Mouse (Mus musculus) mouse embryonic stem cell (cell line): ENCODE data around the gene Pde5a.

Experiments used
- in situ Hi-C, 2 experiments: fragments of 300-500 bp; cut with MboI; formaldehyde crosslinking; loops; 1 replicate in 1 of 2; 3 replicates in 1 of 2; pipeline ENCODE4 v1.14.3; 2019 to 2020; ENCODE audit warnings: low sequenced_read_pairs in 2 of 2, low pct_unique_long_range_greater_than_20kb in 1 of 2, mixed read lengths in 1 of 2; ENCODE audit not compliant: unreplicated experiment in 1 of 2

The Pde5a gene

DNA sequence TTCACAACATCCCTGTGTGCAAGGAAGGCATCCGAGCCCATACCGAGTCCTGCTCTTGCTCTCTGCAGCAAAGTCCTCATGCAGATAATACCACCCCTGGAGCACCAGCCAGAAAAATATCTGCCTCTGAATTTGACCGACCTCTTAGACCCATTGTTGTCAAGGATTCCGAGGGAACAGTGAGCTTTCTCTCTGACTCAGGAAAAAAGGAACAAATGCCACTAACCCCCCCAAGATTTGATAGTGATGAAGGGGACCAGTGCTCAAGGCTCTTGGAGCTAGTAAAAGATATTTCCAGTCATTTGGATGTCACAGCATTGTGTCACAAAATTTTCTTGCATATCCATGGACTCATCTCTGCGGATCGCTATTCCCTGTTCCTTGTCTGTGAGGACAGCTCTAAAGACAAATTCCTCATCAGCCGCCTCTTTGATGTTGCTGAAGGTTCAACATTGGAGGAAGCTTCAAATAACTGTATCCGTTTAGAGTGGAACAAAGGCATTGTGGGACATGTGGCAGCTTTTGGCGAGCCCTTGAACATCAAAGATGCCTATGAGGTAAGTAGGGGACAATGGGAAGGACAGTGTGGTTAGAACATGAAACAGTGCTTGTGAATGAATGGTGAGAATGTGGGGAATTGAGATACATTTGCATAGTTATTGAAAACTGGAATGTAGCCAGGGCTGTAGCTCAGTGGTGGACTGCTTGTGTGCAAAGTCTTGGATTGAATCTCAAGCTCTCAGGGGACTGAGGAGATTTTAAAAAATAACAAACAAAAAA, 19.4 kb downstream of the Pde5a start:
- in situ Hi-C loops = no loop called here

DNA sequence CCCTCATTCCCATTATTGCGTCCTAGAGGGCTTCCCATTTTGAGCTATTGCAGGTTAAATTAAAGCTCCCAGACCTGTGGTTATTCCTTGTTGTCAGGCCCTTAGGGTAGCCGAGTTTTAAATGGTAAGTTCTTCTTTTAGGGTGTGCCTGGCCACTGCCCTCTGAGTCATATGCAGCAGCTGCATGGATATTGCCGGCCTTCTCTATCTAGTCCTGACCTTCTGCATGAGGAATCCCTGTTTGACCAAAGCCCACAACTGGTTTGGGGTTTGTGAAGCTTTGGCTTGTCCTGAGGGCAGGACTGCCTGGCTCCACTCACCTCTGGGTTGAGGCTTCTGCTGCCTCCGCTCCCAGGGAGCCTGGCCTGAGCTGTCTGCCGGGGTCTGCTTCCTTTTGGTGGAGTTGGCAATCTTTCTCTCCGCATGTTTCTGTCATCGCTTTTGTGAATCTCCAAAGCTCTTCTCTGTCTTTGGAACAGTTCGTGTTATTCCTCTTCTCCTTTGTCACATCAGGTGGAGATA, 34.6 kb downstream of the Pde5a start:
- in situ Hi-C loops = no loop called here

DNA sequence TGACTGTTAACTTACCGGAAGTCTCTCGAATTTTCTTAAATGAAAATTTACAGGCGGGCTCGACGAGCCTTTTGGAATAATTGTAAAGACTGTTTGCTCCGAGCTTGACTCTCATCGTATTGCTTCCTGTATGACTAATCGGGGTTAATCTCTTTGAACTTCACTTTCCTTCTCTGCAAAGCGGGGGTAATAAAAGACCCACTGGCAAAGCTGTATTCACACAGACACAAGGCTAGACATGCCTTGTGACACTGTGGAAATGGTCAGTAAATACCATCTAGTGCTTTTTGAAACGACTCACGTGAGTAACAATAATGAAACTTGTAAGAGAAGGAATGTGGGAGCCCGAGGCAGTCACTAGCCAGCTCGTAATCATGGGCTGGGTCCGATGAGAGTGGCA, 35.0 kb downstream of the Pde5a start:
- in situ Hi-C loops = no loop called here

DNA sequence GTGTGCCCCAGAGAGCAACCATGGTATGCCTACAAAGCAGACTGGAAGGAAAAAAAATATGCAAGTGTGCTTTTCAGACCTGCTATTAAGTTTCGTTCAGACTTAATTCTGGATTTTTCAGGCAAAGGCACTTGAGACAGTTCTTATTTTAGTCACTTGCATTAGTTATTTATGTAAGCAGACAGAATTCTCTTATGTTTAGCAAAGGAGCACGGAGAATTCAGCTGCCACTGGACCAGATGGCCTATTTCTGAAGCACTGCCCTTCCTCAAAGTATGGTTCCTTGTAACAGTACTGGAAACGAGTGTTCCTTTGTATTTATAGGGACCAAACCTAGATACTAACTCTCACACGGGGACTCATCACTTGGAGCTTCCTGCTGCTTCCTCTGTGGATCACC, 38.2 kb downstream of the Pde5a start:
- in situ Hi-C loops = no loop called here

DNA sequence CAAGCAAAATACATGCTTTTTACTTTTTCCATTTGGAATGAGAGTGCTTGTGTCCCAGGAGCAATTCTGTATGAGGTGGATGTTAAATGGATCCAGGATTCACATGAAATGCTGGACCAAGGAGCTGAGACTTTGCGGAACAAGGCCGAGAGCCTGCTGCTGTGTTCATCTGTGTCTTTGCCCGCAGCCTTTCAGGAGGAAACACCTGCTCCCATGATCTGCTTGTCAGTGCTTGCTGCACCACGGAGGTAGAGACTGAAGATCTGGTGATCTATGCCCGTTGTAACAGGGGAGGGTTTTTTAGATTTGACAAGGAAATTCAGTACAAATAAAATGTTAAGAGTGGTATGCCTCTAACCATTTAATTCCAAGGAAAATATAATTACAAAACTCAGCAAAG, 39.1 kb downstream of the Pde5a start:
- in situ Hi-C loops = no loop called here

DNA sequence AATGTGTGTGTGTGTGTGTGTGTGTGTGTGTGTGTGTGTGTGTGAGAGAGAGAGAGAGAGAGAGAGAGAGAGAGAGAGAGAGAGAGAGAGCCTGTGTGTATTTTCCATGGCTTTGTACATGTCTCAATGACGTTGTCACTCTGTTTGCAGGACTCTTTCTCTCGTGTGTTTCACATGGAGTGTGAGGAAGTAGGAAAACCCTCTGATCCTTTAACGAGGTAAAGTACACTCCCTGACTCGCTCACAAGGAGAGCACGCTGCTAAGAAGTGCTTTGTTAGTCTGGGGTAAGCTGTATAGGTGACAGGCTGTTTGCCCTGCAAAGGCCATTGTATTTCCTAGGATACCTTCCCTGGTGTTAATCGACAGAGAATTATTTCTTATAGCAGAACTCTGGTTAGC, 52.7 kb downstream of the Pde5a start:
- in situ Hi-C loops = no loop called here

DNA sequence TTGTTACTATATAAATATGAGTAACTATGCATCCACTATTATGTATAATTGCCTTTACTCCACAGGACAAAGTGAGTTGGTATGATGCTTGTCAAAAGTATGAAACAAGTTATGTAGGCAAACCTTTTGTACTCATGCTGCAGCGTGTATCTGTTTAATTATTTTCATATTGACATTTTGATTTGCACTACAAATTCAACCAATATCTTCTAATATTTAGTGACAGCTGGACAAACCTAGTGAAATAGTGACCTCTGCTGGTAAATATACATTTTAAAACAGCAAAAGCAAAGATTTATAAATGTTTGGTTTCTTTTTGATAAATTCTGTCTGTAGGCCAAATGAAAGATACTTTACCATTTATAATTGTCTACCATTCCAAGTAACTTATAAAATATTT, 55.5 kb downstream of the Pde5a start:
- in situ Hi-C loops = no loop called here

DNA sequence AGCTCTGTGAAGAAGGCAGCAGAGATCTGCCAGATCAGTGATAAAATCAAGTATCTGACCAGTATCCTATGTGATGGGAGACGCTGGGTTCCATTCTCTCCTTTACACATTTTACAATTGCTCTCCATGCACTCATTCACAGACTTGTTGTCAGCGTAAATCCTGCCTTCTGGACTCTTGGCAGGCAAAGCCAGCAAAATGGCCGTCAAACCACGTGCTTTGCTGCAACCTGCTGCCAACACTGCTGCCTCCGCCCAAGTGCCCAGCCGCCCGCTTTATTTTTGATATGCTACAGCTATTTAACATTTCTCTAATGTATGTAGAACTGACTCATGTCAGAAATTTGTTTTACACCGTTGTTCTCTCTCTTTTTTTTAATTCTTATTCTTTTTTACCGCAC, 59.6 kb downstream of the Pde5a start:
- in situ Hi-C loops = no loop called here

DNA sequence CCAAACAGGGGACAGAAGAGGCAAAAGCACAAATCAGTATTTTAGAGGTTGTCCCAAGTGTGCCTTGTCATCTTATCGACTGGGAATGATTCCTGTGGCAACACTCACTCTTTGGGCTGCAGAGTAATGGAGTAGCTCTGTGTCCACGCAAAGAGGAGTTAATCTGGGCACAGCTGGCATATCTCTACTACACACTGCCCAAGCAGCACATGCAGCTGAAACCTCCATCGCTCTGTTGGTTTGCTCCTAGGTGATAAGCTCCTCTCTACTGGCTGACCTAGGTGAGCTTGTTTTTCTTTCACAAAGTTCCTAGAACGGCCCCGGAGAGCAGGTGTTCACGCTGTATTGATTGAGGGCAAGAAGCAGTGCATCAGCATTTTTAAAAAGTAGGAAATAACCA, 60.8 kb downstream of the Pde5a start:
- in situ Hi-C loops = no loop called here

DNA sequence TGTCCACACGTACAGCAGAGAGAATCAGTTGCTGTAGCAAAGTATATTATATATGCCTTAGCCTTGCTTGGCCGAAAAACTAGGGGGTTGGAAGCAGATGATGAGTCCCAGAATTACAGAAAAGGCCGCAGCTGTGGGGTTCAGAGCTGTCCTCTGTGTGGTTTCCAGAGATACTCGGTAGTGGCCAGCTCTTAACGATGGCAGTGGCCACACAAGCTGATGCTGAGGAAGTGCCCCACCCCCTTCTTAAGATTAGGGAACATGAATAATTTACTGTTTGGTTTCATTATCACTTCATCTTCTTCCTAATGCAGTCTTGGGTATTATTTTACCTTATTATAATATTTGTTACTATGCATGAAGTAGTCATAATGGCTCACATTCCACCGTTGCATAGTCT, 71.3 kb downstream of the Pde5a start:
- in situ Hi-C loops = no loop called here

DNA sequence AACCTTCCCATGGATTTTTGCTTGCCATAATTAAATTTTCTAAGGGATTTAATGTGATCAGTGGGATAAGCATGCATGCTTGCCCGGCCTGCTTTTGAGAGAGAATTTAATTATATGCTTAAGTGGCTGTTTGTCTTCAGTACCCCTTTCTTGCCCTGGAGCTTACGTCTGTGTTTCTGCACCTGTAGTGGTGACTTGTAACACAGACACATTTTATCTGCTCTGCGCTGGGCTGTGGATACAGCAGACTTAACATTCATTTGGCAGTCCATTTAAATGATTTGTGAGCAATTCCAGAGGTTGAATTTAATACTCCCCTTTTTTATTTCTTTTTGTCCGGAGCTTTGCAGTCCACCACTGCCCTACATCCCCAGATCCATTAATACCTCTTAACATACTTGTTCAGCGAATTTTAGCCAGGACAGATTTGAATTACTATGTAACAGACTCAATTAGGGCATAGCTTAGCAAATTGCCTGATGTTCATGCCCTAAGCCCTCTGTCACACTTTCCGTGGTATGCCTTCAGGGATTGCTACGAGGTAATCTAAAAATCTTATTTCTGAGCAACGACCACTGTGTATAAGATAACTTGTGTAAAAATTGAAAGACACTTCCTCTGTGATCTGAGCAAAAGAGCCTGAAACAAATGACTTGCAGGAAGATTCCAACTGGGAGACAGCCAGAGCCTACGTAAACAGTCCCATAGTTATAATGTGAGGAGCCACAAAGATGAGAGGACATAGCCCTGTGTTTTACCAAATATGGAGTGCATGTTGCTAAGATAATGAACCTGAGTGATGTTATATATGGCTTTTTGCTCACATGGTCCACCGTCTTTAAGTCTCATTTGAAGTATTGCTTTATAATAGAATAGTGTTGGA, 72.0 kb downstream of the Pde5a start:
- in situ Hi-C loops = no loop called here

DNA sequence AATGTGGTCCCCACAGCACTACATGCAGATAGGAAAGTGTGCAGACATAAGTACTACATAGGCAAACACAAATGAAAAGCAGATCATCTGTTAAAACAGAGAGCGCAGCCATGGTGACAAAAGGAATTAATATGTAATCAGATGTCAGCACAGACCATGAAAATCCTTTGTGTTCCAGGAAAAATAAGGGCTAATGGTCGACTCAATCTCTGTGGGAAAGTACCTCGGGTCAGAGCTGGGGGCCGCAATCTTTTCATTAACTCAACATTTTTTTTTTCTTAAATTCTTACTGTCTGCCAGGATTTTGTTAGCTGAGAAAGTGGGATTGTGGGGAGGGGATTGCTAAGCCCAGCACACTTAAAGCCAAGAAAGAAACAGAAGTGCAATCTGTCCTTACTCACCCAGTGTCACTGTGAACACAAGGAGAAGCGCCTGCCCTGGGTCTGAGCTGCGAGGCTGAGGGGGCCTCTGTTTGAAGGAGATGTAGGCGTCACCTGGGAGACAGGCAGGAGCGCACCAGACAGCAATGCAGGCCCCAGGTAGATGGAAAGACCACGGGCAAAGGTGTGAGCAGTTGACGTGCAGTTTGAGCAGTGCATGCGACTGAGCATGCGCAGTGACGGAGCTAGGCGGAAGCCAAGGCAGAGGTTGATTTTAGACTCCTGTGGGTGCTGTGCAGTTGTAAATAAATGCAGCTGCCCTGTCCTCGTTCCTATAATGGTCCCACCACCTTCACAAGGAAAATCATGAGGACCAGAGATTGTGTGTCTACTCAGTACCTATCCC, 72.9 kb downstream of the Pde5a start:
- in situ Hi-C loops = no loop called here

DNA sequence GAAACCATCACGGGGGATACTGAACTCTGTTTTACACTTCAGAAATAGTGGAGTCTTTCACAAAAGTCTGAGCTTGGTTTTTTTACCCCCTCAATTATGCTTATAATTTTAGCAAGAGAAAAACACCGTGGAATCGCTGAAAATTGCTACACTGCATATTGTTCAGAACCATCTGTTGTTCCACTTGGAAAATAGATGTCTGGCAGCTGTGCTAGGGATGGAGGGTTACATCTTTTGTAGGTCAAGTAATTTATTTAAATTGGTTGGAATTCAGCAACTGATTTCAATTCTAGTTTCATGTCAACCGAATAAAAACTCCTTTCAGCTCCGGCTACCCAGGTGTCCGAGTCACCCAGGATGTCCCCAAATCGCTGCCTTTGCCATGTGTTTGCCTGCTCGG, 78.6 kb downstream of the Pde5a start:
- in situ Hi-C loops = no loop called here

DNA sequence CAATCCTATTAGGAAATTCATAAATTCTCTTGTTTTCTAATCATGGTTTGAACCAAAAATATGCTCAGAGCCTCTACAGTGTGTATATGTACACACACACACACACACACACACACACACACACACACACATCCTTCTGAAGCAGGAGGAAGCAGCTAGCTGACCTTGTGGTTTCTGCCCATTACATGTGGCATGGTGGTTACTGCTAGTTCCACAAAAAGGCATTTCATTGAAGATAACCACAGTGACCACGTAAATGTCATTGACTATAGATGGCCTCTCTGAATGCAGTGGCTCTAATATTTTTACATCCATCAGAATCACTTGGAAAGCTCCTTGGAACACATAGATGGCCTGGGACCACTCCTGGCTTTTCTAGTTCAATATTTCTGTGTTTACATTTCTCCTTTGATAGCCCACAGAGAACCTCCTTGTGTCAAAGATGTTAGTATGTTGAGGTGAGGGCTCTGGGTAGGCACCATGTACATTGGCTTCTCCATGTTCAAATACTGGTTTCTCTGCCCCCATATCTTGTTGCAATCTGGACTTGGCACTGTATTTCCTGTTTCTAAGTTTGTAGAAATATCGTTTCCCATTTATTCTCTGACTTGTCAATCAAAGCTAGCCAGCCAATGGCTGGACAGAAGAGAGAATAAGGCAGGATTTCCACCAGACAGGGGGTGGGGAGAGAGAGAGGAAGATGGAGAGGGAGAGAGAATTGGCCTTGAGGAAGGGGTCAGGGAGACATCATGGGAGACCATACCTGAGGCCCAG, 81.5 kb downstream of the Pde5a start:
- in situ Hi-C loops = no loop called here

DNA sequence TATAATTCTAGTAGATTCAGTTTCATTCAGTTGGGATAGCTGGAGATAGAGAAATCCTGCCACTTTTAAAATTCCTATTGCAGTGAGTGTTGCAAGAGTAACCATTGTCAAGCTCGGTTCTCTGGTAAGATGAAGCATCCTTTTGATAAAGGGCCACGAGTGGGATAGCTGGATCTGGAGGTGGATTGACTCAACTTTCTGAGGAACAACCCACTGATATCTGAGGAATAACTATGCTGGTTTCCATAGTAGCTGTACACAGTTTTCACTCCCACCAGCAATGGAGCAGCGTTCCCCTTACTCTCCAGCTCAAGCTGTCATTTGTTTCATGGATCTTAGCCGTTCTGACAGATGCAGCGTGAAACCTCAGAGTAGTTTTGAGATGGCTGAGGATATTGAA, 82.2 kb downstream of the Pde5a start:
- in situ Hi-C loops = no loop called here

DNA sequence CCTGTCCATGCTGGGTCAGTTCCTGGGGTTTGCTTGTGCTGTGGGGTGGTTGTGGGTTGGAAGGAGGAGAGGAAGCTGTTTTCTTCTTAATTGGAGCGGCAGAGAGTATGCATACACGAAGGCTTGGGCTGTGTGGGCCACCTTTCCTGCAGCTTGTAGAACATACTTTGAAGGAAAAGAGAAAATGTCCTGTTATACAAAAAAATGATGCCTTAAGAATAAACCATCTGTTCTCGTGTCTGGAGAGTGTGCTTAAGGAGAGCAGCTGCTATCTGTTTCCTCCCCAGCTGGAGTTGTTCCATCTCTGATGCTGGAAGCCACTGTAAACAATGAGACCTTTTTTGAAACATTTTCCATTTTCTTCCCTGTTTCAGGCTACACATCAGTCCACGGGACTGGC, 85.8 kb downstream of the Pde5a start:
- in situ Hi-C loops = no loop called here

DNA sequence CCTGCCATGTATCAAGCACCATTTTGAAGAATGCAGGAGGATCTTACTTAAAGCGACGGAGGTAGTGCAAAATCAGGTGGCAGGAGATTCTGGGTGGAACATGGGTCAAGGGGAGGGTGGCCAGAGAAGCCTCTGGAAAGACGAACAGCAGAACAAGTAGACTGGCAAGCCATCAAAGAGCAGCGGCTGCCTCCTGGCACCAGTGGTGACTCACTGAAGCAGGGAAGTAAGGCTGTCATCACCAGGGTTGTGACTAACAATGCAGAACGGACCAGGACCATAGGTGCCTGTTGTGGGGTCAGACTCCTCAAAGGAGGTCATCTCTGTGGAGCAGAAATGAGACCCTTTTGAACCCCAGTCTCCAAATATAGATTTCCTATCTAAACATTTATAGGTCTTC, 89.5 kb downstream of the Pde5a start:
- in situ Hi-C loops = no loop called here

DNA sequence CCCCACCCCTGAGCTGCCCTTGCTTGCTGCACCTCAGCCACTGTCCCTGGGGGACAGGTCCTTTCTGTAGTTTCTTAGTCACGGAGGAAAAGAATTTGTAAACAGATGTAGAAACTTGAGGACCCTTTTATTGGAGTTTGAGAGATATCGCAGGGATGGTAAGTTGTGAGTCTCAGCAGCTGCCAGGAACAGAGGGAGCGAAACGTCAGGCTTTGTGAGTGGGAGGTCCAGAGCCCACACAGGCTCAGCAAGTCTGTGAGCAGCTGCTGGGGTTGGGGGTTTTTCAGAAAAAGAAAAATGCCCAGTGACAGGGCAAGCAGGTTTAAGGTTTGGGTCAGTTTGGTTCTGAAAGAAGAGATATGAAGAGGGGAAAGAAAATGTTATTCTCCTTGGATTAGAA, 92.0 kb downstream of the Pde5a start:
- in situ Hi-C loops = no loop called here
